ENCODE assay signal across 8 mouse cellular contexts in the genomic region with DNA sequence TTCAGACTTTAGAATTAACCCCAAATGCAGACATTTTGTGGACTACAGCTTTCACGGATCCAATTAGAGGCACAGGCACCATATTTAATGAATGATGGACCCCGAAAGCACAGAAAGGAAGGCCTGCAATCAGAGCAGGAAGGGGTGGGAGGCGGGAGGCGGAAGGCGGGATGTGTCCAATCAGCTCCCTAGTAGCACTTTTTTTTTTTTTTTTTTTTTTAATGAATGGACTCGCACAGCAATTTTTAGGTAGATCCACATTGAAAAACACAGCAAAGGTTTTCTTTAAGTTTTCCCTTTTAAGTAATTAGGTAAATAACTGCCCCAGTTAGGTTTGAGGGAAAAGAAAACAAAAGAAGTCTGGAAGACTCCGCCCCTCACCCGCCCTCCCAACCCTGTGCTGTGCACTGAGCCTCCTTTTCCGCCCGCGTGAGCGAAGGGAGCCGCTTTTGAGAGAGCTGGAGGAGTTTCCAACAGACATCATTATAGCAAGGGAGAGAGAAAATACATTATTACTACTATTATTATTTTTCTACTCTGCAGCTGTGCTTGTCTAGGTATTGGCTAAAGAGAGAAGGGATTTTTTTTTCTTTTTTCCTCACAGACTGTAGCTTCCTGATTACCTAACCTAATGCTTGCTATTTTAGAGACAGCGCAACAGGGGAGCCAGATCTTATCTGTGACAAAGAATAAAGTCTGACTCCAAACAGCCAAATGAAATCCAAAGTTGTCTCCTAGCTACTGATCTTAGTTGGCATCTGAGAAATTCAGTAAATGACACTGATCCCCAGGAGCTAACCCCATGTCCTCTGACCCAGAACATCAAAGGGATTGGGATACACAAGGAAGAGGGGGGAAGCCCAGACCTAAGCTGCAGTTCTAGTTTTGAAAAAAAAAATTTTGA.
DNase-seq lines count a peak whose midpoint lies in the region; ATAC-seq and TF ChIP-seq lines count a peak whose summit lies in the region.

No protein-coding gene starts in this region.

- WGBS in heart, adult 2 months = 21% methylated on average over 14 of the region's 14 CpGs
- 19% methylated on average over 14 of the region's 14 CpGs for WGBS in liver, embryonic 15.5 days (ENCODE audit: insufficient replicate concordance)
- 39% methylated on average over 14 of the region's 14 CpGs for WGBS in stomach, embryonic 14.5 days

- DNase-seq in heart, adult 2 months = no peak
- no peak for DNase-seq in heart, postnatal 36 days
- DNase-seq in heart, postnatal 4 days = peak; percentile 12
- DNase-seq in T-cell, adult 2 months (ENCODE audit: low spot score) = no peak

- H3K79me2 ChIP-seq in heart, adult 2 months (replicated peaks; ENCODE audit: control insufficient read depth, insufficient read depth, low read length) = no peaks in the 10 kb centered on the region

- no peak overlapping the region for H3K9ac ChIP-seq in heart, adult 2 months (ENCODE audit: low read depth, low read length)
- no peak overlapping the region for H3K9ac ChIP-seq in liver, embryonic 15.5 days
- H3K9ac ChIP-seq in stomach, embryonic 14.5 days (replicated peaks; ENCODE audit: low read depth, low read length) = no peak overlapping the region

- H3K27ac ChIP-seq in heart, adult 2 months = peak overlapping the region; percentile 23; the same call in 1 of the 2 replicates
- H3K27ac ChIP-seq in cortical plate, adult 2 months (ENCODE audit: insufficient read depth, low read length) = no peak overlapping the region; the same call in 1 of the 2 replicates
- H3K27ac ChIP-seq in liver, embryonic 15.5 days (replicated peaks) = no peak overlapping the region
- no peak overlapping the region for H3K27ac ChIP-seq in stomach, embryonic 14.5 days (ENCODE audit: low read length)

- no peak for TF ChIP-seq EP300 in heart, adult 2 months (IDR thresholded peaks at IDR 0.05; ENCODE audit: insufficient read depth, low read depth, low read length)

- H3K36me3 ChIP-seq in heart, adult 2 months (ENCODE audit: control insufficient read depth, insufficient read depth, low read length) = no peaks in the 10 kb centered on the region
- no peaks in the 10 kb centered on the region for H3K36me3 ChIP-seq in liver, embryonic 15.5 days (replicated peaks)
- H3K36me3 ChIP-seq in stomach, embryonic 14.5 days (ENCODE audit: control insufficient read depth, insufficient read depth, low read length) = no peaks in the 10 kb centered on the region

- H3K9me3 ChIP-seq in liver, embryonic 15.5 days (replicated peaks) = no peaks in the 10 kb centered on the region
- H3K9me3 ChIP-seq in stomach, embryonic 14.5 days (ENCODE audit: control insufficient read depth, low read depth, low read length) = no peaks in the 10 kb centered on the region

- H3K4me1 ChIP-seq in heart, adult 2 months (ENCODE audit: control insufficient read depth, insufficient read depth, low read length) = no peaks in the 10 kb centered on the region
- H3K4me1 ChIP-seq in cortical plate, adult 2 months (ENCODE audit: control insufficient read depth, insufficient read depth, low read length) = no peaks in the 10 kb centered on the region; the same call in 1 of the 2 replicates
- H3K4me1 ChIP-seq in liver, embryonic 15.5 days (replicated peaks) = no peaks in the 10 kb centered on the region
- no peaks in the 10 kb centered on the region for H3K4me1 ChIP-seq in stomach, embryonic 14.5 days (ENCODE audit: control insufficient read depth, insufficient read depth, low read length)

- no peak for TF ChIP-seq POLR2A in heart, adult 2 months (IDR thresholded peaks at IDR 0.05; ENCODE audit: insufficient read depth, low read depth, low read length)
- TF ChIP-seq POLR2A in cortical plate, adult 2 months (IDR thresholded peaks at IDR 0.05; ENCODE audit: extremely low read depth, insufficient read depth, low read length) = 0 out of 2 replicates have a peak, but pooled peaks have one; percentile 9

- ATAC-seq in liver, embryonic 15.5 days (ENCODE audit: insufficient read depth) = no peak
- peak; percentile 63; the same call in 1 of the 2 replicates for ATAC-seq in stomach, embryonic 14.5 days (ENCODE audit: insufficient number of reproducible peaks, insufficient read depth, low FRiP score, low read depth)
- no peak for ATAC-seq in inflammation-experienced regulatory T-cells, adult 6 months

- intact Hi-C loops in heart, adult 2 months (cut with DNase I) = no loop called here
- intact Hi-C loops in heart, postnatal 36 days (cut with DNase I) = no loop called here

- TF ChIP-seq CTCF in heart, adult 2 months (IDR thresholded peaks at IDR 0.05) = no peak
- TF ChIP-seq CTCF in cortical plate, adult 2 months (IDR thresholded peaks at IDR 0.05; ENCODE audit: extremely low read depth, insufficient read depth, low read length) = no peak

- peak overlapping the region; percentile 46 for H3K4me2 ChIP-seq in liver, embryonic 15.5 days
- peak overlapping the region; percentile 32; the same call in 1 of the 2 replicates for H3K4me2 ChIP-seq in stomach, embryonic 14.5 days (replicated peaks; ENCODE audit: low read depth, low read length)

- H3K4me3 ChIP-seq in heart, adult 2 months = peak overlapping the region; percentile 39
- H3K4me3 ChIP-seq in cortical plate, adult 2 months (ENCODE audit: insufficient read depth, low read length) = peak overlapping the region; percentile 55
- peak overlapping the region; percentile 12; the same call in 1 of the 2 replicates for H3K4me3 ChIP-seq in liver, embryonic 15.5 days (replicated peaks)
- 0 out of 2 replicates have a peak overlapping the region, but pooled peaks have one; percentile 8 for H3K4me3 ChIP-seq in stomach, embryonic 14.5 days (ENCODE audit: low read depth, low read length)

- no peaks in the 10 kb centered on the region for H3K27me3 ChIP-seq in heart, adult 2 months (ENCODE audit: control insufficient read depth, insufficient read depth, low read length)
- no peaks in the 10 kb centered on the region for H3K27me3 ChIP-seq in liver, embryonic 15.5 days
- no peaks in the 10 kb centered on the region for H3K27me3 ChIP-seq in stomach, embryonic 14.5 days (ENCODE audit: control insufficient read depth, insufficient read depth, low read length)
